In genomic region chr19:53567864-53568263, GRCm38 (mm10) we compare ENCODE assay signal across 13 mouse cellular contexts. TPM values are rescaled to one million over a fixed set of nuclear protein-coding genes. Genes with fewer than 3 reads are reported as not detected.
DNase-seq lines count a peak whose midpoint lies in the region; ATAC-seq lines count a peak whose summit lies in the region.
"Had no signal": no experiment of that assay in that cellular context is flagged by ENCODE, and none has a peak within 500 bp of the region (broad histone marks: within the 10 kb centered on the region; RNA-seq: fewer than 3 reads in every experiment).

No protein-coding gene starts in this region.

- no peaks in the 10 kb centered on the region for H3K4me1 ChIP-seq in forebrain, embryonic 13.5 days
- peaks cover 41% of the 10 kb centered on the region for H3K4me1 ChIP-seq in megakaryocyte, embryonic 14.5 days
- H3K4me1 ChIP-seq: limb, embryonic 13.5 days had no signal

- H3K9me3 ChIP-seq in forebrain, embryonic 13.5 days (replicated peaks) = no peaks in the 10 kb centered on the region
- peaks cover 5% of the 10 kb centered on the region for H3K9me3 ChIP-seq in megakaryocyte, embryonic 14.5 days
- H3K9me3 ChIP-seq: stomach, embryonic 15.5 days had no signal

- no peaks in the 10 kb centered on the region for H3K36me3 ChIP-seq in forebrain, embryonic 13.5 days (ENCODE audit: poor library complexity, severe bottlenecking)
- no peaks in the 10 kb centered on the region for H3K36me3 ChIP-seq in megakaryocyte, embryonic 14.5 days (replicated peaks; ENCODE audit: low read length)
- H3K36me3 ChIP-seq: limb, embryonic 13.5 days; stomach, embryonic 15.5 days had no signal

- H3K4me3 ChIP-seq in forebrain, embryonic 13.5 days = no peak overlapping the region
- peak overlapping the region; percentile 47 for H3K4me3 ChIP-seq in megakaryocyte, embryonic 14.5 days (replicated peaks)
- H3K4me3 ChIP-seq: limb, embryonic 13.5 days; stomach, embryonic 15.5 days had no signal

- DNase-seq in retina, postnatal 1 day = peak; percentile 36
- DNase-seq in retina, embryonic 14.5 days (ENCODE audit: low spot score) = no peak
- DNase-seq in right cerebral cortex, adult 2 months (ENCODE audit: low spot score in 2 of 2) = no peak
- DNase-seq in spleen, postnatal 14 days (ENCODE audit: low spot score in 2 of 2) = no peak
- no peak for DNase-seq in thymus, postnatal 0 days (ENCODE audit: low spot score)
- DNase-seq in kidney, adult 11 months = no peak
- DNase-seq: cerebellum, adult 9-10 months; kidney, postnatal 36 days had no signal

- no peak overlapping the region for H3K27ac ChIP-seq in forebrain, embryonic 13.5 days
- H3K27ac ChIP-seq: limb, embryonic 13.5 days; stomach, embryonic 15.5 days had no signal

- no peak overlapping the region for H3K9ac ChIP-seq in forebrain, embryonic 13.5 days
- H3K9ac ChIP-seq: limb, embryonic 13.5 days; stomach, embryonic 15.5 days had no signal

- peak; percentile 51; the same call in 1 of the 2 replicates for ATAC-seq in forebrain, embryonic 13.5 days
- ATAC-seq: lung, postnatal 0 days had no signal

- H3K27me3 ChIP-seq in forebrain, embryonic 13.5 days = no peaks in the 10 kb centered on the region
- peaks cover 11% of the 10 kb centered on the region for H3K27me3 ChIP-seq in megakaryocyte, embryonic 14.5 days (replicated peaks)
- H3K27me3 ChIP-seq: limb, embryonic 13.5 days; stomach, embryonic 15.5 days had no signal

- 1% methylated on average over 11 of the region's 11 CpGs for WGBS in forebrain, embryonic 13.5 days

- peak overlapping the region; percentile 26 for H3K4me2 ChIP-seq in forebrain, embryonic 13.5 days
- H3K4me2 ChIP-seq: limb, embryonic 13.5 days; stomach, embryonic 15.5 days had no signal

RNA-seq across cellular contexts. Expression of gene Nutf2-ps1, which starts 21.0 kb away (rescaled TPM):
- polyA plus RNA-seq in forebrain, embryonic 13.5 days (2015; fragmentation: Nextera tagmentation; extraction: Ambion mirVana) = 412 and 436 TPM in 2 replicates
- polyA plus RNA-seq in megakaryocyte, embryonic 14.5 days (2012; ENCODE audit: insufficient read depth, low replicate concordance) = 44.6 and 123 TPM in 2 replicates
- polyA plus RNA-seq in thymus, postnatal 0 days (2015; fragmentation: Nextera tagmentation; extraction: Ambion mirVana) = 267 and 304 TPM in 2 replicates

RNA-seq across cellular contexts. Expression of gene Smc3, which starts 32.3 kb away (rescaled TPM):
- 87.3 and 87.4 TPM in 2 replicates for polyA plus RNA-seq in forebrain, embryonic 13.5 days (2015; fragmentation: Nextera tagmentation; extraction: Ambion mirVana)
- 2.3 and 14.2 TPM in 2 replicates for polyA plus RNA-seq in megakaryocyte, embryonic 14.5 days (2012; ENCODE audit: insufficient read depth, low replicate concordance)
- polyA plus RNA-seq in thymus, postnatal 0 days (2015; fragmentation: Nextera tagmentation; extraction: Ambion mirVana) = 67.0 and 72.5 TPM in 2 replicates

RNA-seq across cellular contexts. Expression of gene Dusp5, which starts 39.0 kb away (rescaled TPM):
- 1.5 and 1.8 TPM in 2 replicates for polyA plus RNA-seq in forebrain, embryonic 13.5 days (2015; fragmentation: Nextera tagmentation; extraction: Ambion mirVana)
- 3.0 TPM in 1 of 2 replicates, not detected in the other for polyA plus RNA-seq in megakaryocyte, embryonic 14.5 days (2012; ENCODE audit: insufficient read depth, low replicate concordance)
- polyA plus RNA-seq in thymus, postnatal 0 days (2015; fragmentation: Nextera tagmentation; extraction: Ambion mirVana) = 33.2 and 34.4 TPM in 2 replicates
